Mouse (Mus musculus) lung, postnatal 0 days (tissue): ENCODE results near the gene Gm45716. TPM values are rescaled to one million over a fixed set of nuclear protein-coding genes. Genes with fewer than 3 reads are reported as not detected.

Experiments used
- ATAC-seq: fragments of 200-750 bp; cut with Nextera tagmentation; 2 replicates; pipeline ENCODE4 v1.8.0; 2017; ENCODE audit warnings: moderate library complexity
- DNase-seq: peaks from one replicate; pipeline ENCODE4 v3.0.0-alpha.2; 2016; ENCODE audit warnings: low spot score
- H3K27ac ChIP-seq: fragments of 300-500 bp; sonication (generic); 2 replicates; pipeline ENCODE4 v1.5.1; 2014; ENCODE audit warnings: antibody characterized with exemption, mild to moderate bottlenecking, low read length, mixed read lengths
- H3K27me3 ChIP-seq: fragments of 300-500 bp; sonication (generic); replicated peaks from 2 replicates; pipeline ENCODE4 v1.6.1; 2014; ENCODE audit warnings: low read length, mixed read lengths; ENCODE audit not compliant: insufficient read depth
- H3K36me3 ChIP-seq: fragments of 300-500 bp; sonication (generic); 2 replicates; pipeline ENCODE4 v1.6.1; 2014; ENCODE audit warnings: low read length, mixed read lengths; ENCODE audit not compliant: insufficient read depth
- H3K4me1 ChIP-seq: fragments of 300-500 bp; sonication (generic); 2 replicates; pipeline ENCODE4 v1.6.1; 2014; ENCODE audit warnings: antibody characterized with exemption, low read depth, low read length, mixed read lengths; ENCODE audit not compliant: insufficient read depth
- H3K4me2 ChIP-seq: fragments of 300-500 bp; sonication (generic); replicated peaks from 2 replicates; pipeline ENCODE4 v1.6.1; 2014; ENCODE audit warnings: low read depth, mild to moderate bottlenecking, low read length, moderate library complexity, mixed read lengths
- H3K4me3 ChIP-seq: fragments of 300-500 bp; sonication (generic); 2 replicates; pipeline ENCODE4 v1.5.1; 2014; ENCODE audit warnings: low read depth, low read length
- H3K9ac ChIP-seq: fragments of 300-500 bp; sonication (generic); replicated peaks from 2 replicates; pipeline ENCODE4 v1.6.1; 2014; ENCODE audit warnings: low read depth, mild to moderate bottlenecking
- H3K9me3 ChIP-seq: fragments of 300-500 bp; sonication (generic); 2 replicates; pipeline ENCODE4 v1.6.1; 2016; ENCODE audit warnings: low read length, mixed read lengths
- CTCF ChIP-seq: IDR thresholded peaks from 2 replicates; pipeline ENCODE4 v1.5.1; 2016; ENCODE audit warnings: antibody characterized with exemption, mild to moderate bottlenecking
- EP300 ChIP-seq: IDR thresholded peaks from 2 replicates; pipeline ENCODE4 v1.6.1; 2016; ENCODE audit warnings: antibody characterized with exemption, mild to moderate bottlenecking, control low read depth
- WGBS: fragments of 180-500 bp; shearing (Covaris S2); extraction: QIAGEN DNeasy Blood & Tissue Kit; methylation state at CpG from one replicate; pipeline ENCODE4 v1.1.7; 2014; 5-methylcytosine and 5-hydroxymethylcytosine counted together
- polyA plus RNA-seq: library from polyadenylated mRNA; unstranded; fragments of >200 nt; fragmentation: Nextera tagmentation; extraction: Ambion mirVana; gene quantifications from 2 replicates; pipeline ENCODE4 v1.2.1, GENCODE M21; 2015

The Gm45716 gene
- polyA plus RNA-seq, 1 experiment from 2014 or later: 11.9 TPM

- no peaks in the 10 kb centered on the region for H3K4me1 ChIP-seq
- ATAC-seq (no peak), DNase-seq (no peak)
- TF ChIP-seq CTCF (no peak), EP300 (no peak)
- 77% methylated on average over 6 of the region's 6 CpGs for WGBS
- no peak overlapping the region for H3K4me2 ChIP-seq
- no peaks in the 10 kb centered on the region for H3K9me3 ChIP-seq
- H3K27me3 ChIP-seq: no peaks in the 10 kb centered on the region
- no peaks in the 10 kb centered on the region for H3K36me3 ChIP-seq
- no peak overlapping the region for H3K27ac ChIP-seq
- no peak overlapping the region for H3K9ac ChIP-seq
- no peak overlapping the region for H3K4me3 ChIP-seq
Measured at GRCm38 (mm10) chr11:90286550-90287154, 99.2 kb downstream of the Gm45716 start.

DNA sequence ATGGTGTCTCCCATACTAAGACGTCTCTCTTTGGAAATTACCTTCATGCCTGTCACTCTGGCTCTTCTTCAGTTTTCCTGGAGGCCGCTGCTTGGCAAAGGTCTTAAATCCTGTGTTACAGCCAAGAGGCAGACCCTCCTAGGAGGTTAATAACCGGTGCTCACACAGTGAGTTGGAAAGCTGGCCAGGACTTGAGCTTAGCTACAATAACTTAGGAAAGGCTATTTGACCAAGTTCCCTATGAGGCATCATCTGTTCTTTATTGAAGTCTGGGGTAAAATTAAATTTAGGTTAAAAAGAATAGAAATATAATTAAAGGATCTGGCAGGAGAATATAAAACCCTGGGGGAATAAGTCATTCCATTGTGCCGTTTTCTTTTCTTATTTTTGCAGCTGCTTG, 103.7 kb downstream of the Gm45716 start:
- DNase-seq: no peak
- Histone ChIP-seq H3K36me3 (no peaks in the 10 kb centered on the region), H3K27me3 (no peaks in the 10 kb centered on the region), H3K4me3 (no peak overlapping the region), H3K9ac (no peak overlapping the region), H3K27ac (no peak overlapping the region), H3K9me3 (no peaks in the 10 kb centered on the region), H3K4me1 (no peaks in the 10 kb centered on the region), H3K4me2 (no peak overlapping the region)
- 83% methylated on average over 4 of the region's 4 CpGs for WGBS
- ATAC-seq: no peak
- TF ChIP-seq CTCF: no peak
- no peak for TF ChIP-seq EP300

GRCm38 (mm10) chr11:90292766-90293165, 105.3 kb downstream of the Gm45716 start:
- Histone ChIP-seq H3K4me2 (no peak overlapping the region), H3K4me1 (no peaks in the 10 kb centered on the region)
- no peak for ATAC-seq

DNA sequence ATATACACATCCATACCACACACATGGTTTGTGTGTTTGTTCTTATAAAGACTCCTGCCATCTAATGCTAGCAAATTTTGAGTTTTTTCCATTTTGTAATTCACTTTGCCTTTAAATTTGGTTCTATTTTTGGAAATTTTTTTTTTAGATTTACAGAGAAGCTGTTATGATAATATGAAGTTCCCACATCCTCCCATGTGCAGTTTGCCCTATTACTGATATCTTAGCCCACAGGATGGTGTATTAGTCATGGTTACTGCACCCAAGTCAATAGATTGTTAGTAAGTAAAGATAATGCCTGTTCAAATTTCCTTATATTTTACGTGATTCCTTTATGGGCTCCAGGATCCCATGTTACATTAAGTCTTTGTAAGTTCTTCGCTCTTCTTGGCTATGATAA, 107.1 kb downstream of the Gm45716 start:
- no peaks in the 10 kb centered on the region for H3K4me1 ChIP-seq
- ATAC-seq (no peak), DNase-seq (no peak)
- H3K27me3 ChIP-seq: no peaks in the 10 kb centered on the region
- TF ChIP-seq EP300: no peak
- no peak for TF ChIP-seq CTCF
- no peak overlapping the region for H3K4me2 ChIP-seq
- H3K27ac ChIP-seq: no peak overlapping the region
- no peaks in the 10 kb centered on the region for H3K9me3 ChIP-seq
- no peaks in the 10 kb centered on the region for H3K36me3 ChIP-seq
- no peak overlapping the region for H3K4me3 ChIP-seq
- H3K9ac ChIP-seq: no peak overlapping the region
- 95% methylated on average over 2 of the region's 2 CpGs for WGBS

More at GRCm38 (mm10) chr11:90292766-90293165, 105.3 kb downstream of the Gm45716 start:
- H3K36me3 ChIP-seq: no peaks in the 10 kb centered on the region
- H3K4me3 ChIP-seq: no peak overlapping the region
- no peaks in the 10 kb centered on the region for H3K9me3 ChIP-seq
- H3K27me3 ChIP-seq: no peaks in the 10 kb centered on the region
- no peak overlapping the region for H3K27ac ChIP-seq
- no peak overlapping the region for H3K9ac ChIP-seq
- no peak for DNase-seq
- TF ChIP-seq EP300 (no peak), CTCF (no peak)

Other genes with a start within 250 kb of the Gm45716 start
- 11.0 and 11.5 TPM in 2 replicates for gene Pctp, start 184.8 kb upstream of the Gm45716 start, polyA plus RNA-seq
- gene Tmem100, start 157.3 kb upstream of the Gm45716 start, polyA plus RNA-seq: 266 and 283 TPM in 2 replicates
- 32.5 and 35.8 TPM in 2 replicates for gene Mmd, start 61.8 kb downstream of the Gm45716 start, polyA plus RNA-seq
- 1.8 and 2.1 TPM in 2 replicates for gene Hlf, start 203.2 kb downstream of the Gm45716 start, polyA plus RNA-seq